Mouse (Mus musculus): ENCODE measurements around the gene Rab40c.

GRCm38 (mm10) chr17:25941511-25942241 is 22.1 kb upstream of the Rab40c start:
- peak; percentile 20 for TF ChIP-seq POLR2A (IDR thresholded peaks at IDR 0.05; ENCODE audit: low read depth, low read length)
- no peak for TF ChIP-seq CTCF (conservative IDR thresholded peaks at IDR 0.05; ENCODE audit: insufficient read depth, insufficient read length, low read depth, low read length)
